Mouse (Mus musculus): ENCODE data around the gene Agl. TPM values are rescaled to one million over a fixed set of nuclear protein-coding genes. Genes with fewer than 3 reads are reported as not detected.

The Agl gene
- polyA plus RNA-seq, 1 experiment, result 8.7 TPM

GRCm38 (mm10) chr3:116805866-116806265 is 2.1 kb downstream of the Agl start:
- no peak for TF ChIP-seq USF1 (IDR thresholded peaks at IDR 0.05; ENCODE audit: low read depth)
- TF ChIP-seq MAX (IDR thresholded peaks at IDR 0.05), result no peak
- TF ChIP-seq CTCF (IDR thresholded peaks at IDR 0.05; ENCODE audit: control insufficient read depth, insufficient read depth, insufficient read length), result no peak
- no peak for TF ChIP-seq CEBPB (IDR thresholded peaks at IDR 0.05; ENCODE audit: low read depth)
- TF ChIP-seq FOSL1 (IDR thresholded peaks at IDR 0.05; ENCODE audit: insufficient read depth, low read length, poor library complexity, severe bottlenecking), result no peak
- no peak for TF ChIP-seq MYOD1 (IDR thresholded peaks at IDR 0.05; ENCODE audit: control insufficient read depth, insufficient read length, low read depth)
- no peak for TF ChIP-seq MYOG (IDR thresholded peaks at IDR 0.05; ENCODE audit: control insufficient read depth, extremely low read depth, insufficient read length)
- Histone ChIP-seq H3K27me3 (ENCODE audit: control insufficient read depth, insufficient read depth, insufficient read length) (no peaks in the 10 kb centered on the region), H3K4me3 (ENCODE audit: insufficient read depth, poor library complexity, severe bottlenecking) (no peak overlapping the region), H3K79me3 (ENCODE audit: low read depth) (peaks cover 1% of the 10 kb centered on the region), H3ac (ENCODE audit: control insufficient read depth, insufficient read length, low read depth) (no peak overlapping the region), H3K79me2 (ENCODE audit: control insufficient read depth, insufficient read depth) (peaks cover 8% of the 10 kb centered on the region), H3K36me3 (ENCODE audit: control insufficient read depth, insufficient read depth) (peaks cover 12% of the 10 kb centered on the region)

- Histone ChIP-seq H3K4me3 (ENCODE audit: insufficient read depth, poor library complexity, severe bottlenecking) (no peak overlapping the region), H3K79me2 (ENCODE audit: control insufficient read depth, insufficient read depth) (peaks cover 8% of the 10 kb centered on the region), H3ac (ENCODE audit: control insufficient read depth, insufficient read length, low read depth) (no peak overlapping the region), H3K36me3 (ENCODE audit: control insufficient read depth, insufficient read depth) (peaks cover 12% of the 10 kb centered on the region), H3K27me3 (ENCODE audit: control insufficient read depth, insufficient read depth, insufficient read length) (no peaks in the 10 kb centered on the region), H3K79me3 (ENCODE audit: low read depth) (peaks cover 1% of the 10 kb centered on the region)
- no peak for TF ChIP-seq MYOD1 (IDR thresholded peaks at IDR 0.05; ENCODE audit: control insufficient read depth, insufficient read length, low read depth)
- no peak for TF ChIP-seq FOSL1 (IDR thresholded peaks at IDR 0.05; ENCODE audit: insufficient read depth, low read length, poor library complexity, severe bottlenecking)
- TF ChIP-seq MAX (IDR thresholded peaks at IDR 0.05), result no peak
- TF ChIP-seq MYOG (IDR thresholded peaks at IDR 0.05; ENCODE audit: control insufficient read depth, extremely low read depth, insufficient read length), result no peak
- no peak for TF ChIP-seq CTCF (IDR thresholded peaks at IDR 0.05; ENCODE audit: control insufficient read depth, insufficient read depth, insufficient read length)
- no peak for TF ChIP-seq USF1 (IDR thresholded peaks at IDR 0.05; ENCODE audit: low read depth)
- TF ChIP-seq CEBPB (IDR thresholded peaks at IDR 0.05; ENCODE audit: low read depth), result no peak
Observed at GRCm38 (mm10) chr3:116804746-116805285, 3.1 kb downstream of the Agl start.

GRCm38 (mm10) chr3:116801755-116802154 is 6.2 kb downstream of the Agl start:
- Histone ChIP-seq H3K79me3 (ENCODE audit: low read depth) (no peaks in the 10 kb centered on the region), H3K79me2 (ENCODE audit: control insufficient read depth, insufficient read depth) (peaks cover 5% of the 10 kb centered on the region), H3ac (ENCODE audit: control insufficient read depth, insufficient read length, low read depth) (no peak overlapping the region), H3K27me3 (ENCODE audit: control insufficient read depth, insufficient read depth, insufficient read length) (no peaks in the 10 kb centered on the region), H3K4me3 (ENCODE audit: insufficient read depth, poor library complexity, severe bottlenecking) (no peak overlapping the region), H3K36me3 (ENCODE audit: control insufficient read depth, insufficient read depth) (peaks cover 19% of the 10 kb centered on the region)
- TF ChIP-seq MYOG (IDR thresholded peaks at IDR 0.05; ENCODE audit: control insufficient read depth, extremely low read depth, insufficient read length), result no peak

GRCm38 (mm10) chr3:116798821-116799510 is 9.0 kb downstream of the Agl start:
- Histone ChIP-seq H3K79me3 (ENCODE audit: low read depth) (no peaks in the 10 kb centered on the region), H3K27me3 (ENCODE audit: control insufficient read depth, insufficient read depth, insufficient read length) (no peaks in the 10 kb centered on the region), H3K36me3 (ENCODE audit: control insufficient read depth, insufficient read depth) (peaks cover 24% of the 10 kb centered on the region), H3K4me3 (ENCODE audit: insufficient read depth, poor library complexity, severe bottlenecking) (no peak overlapping the region), H3ac (ENCODE audit: control insufficient read depth, insufficient read length, low read depth) (no peak overlapping the region), H3K79me2 (ENCODE audit: control insufficient read depth, insufficient read depth) (no peaks in the 10 kb centered on the region)
- TF ChIP-seq USF1 (IDR thresholded peaks at IDR 0.05; ENCODE audit: low read depth), result no peak
- TF ChIP-seq CTCF (IDR thresholded peaks at IDR 0.05; ENCODE audit: control insufficient read depth, insufficient read depth, insufficient read length), result no peak
- TF ChIP-seq CEBPB (IDR thresholded peaks at IDR 0.05; ENCODE audit: low read depth), result no peak
- no peak for TF ChIP-seq MYOG (IDR thresholded peaks at IDR 0.05; ENCODE audit: control insufficient read depth, extremely low read depth, insufficient read length)
- no peak for TF ChIP-seq FOSL1 (IDR thresholded peaks at IDR 0.05; ENCODE audit: insufficient read depth, low read length, poor library complexity, severe bottlenecking)
- no peak for TF ChIP-seq MAX (IDR thresholded peaks at IDR 0.05)
- TF ChIP-seq MYOD1 (IDR thresholded peaks at IDR 0.05; ENCODE audit: control insufficient read depth, insufficient read length, low read depth), result no peak

- TF ChIP-seq MAX (IDR thresholded peaks at IDR 0.05) (no peak), CTCF (IDR thresholded peaks at IDR 0.05; ENCODE audit: control insufficient read depth, insufficient read depth, insufficient read length) (no peak), MYOG (IDR thresholded peaks at IDR 0.05; ENCODE audit: control insufficient read depth, extremely low read depth, insufficient read length) (no peak), FOSL1 (IDR thresholded peaks at IDR 0.05; ENCODE audit: insufficient read depth, low read length, poor library complexity, severe bottlenecking) (no peak)
- H3K36me3 ChIP-seq (ENCODE audit: control insufficient read depth, insufficient read depth), result peaks cover 79% of the 10 kb centered on the region
- no peaks in the 10 kb centered on the region for H3K27me3 ChIP-seq (ENCODE audit: control insufficient read depth, insufficient read depth, insufficient read length)
Observed at GRCm38 (mm10) chr3:116788851-116789250, 19.1 kb downstream of the Agl start.

GRCm38 (mm10) chr3:116786543-116786942 is 21.4 kb downstream of the Agl start:
- Histone ChIP-seq H3K79me3 (ENCODE audit: low read depth) (no peaks in the 10 kb centered on the region), H3K27me3 (ENCODE audit: control insufficient read depth, insufficient read depth, insufficient read length) (no peaks in the 10 kb centered on the region), H3ac (ENCODE audit: control insufficient read depth, insufficient read length, low read depth) (no peak overlapping the region), H3K36me3 (ENCODE audit: control insufficient read depth, insufficient read depth) (peaks cover 79% of the 10 kb centered on the region), H3K4me3 (ENCODE audit: insufficient read depth, poor library complexity, severe bottlenecking) (no peak overlapping the region), H3K79me2 (ENCODE audit: control insufficient read depth, insufficient read depth) (no peaks in the 10 kb centered on the region)
- TF ChIP-seq USF1 (IDR thresholded peaks at IDR 0.05; ENCODE audit: low read depth) (no peak), CTCF (IDR thresholded peaks at IDR 0.05; ENCODE audit: control insufficient read depth, insufficient read depth, insufficient read length) (no peak), MYOG (IDR thresholded peaks at IDR 0.05; ENCODE audit: control insufficient read depth, extremely low read depth, insufficient read length) (no peak), CEBPB (IDR thresholded peaks at IDR 0.05; ENCODE audit: low read depth) (no peak), FOSL1 (IDR thresholded peaks at IDR 0.05; ENCODE audit: insufficient read depth, low read length, poor library complexity, severe bottlenecking) (no peak), MYOD1 (IDR thresholded peaks at IDR 0.05; ENCODE audit: control insufficient read depth, insufficient read length, low read depth) (no peak), MAX (IDR thresholded peaks at IDR 0.05) (no peak)

More at GRCm38 (mm10) chr3:116788851-116789250, 19.1 kb downstream of the Agl start:
- Histone ChIP-seq H3K79me3 (ENCODE audit: low read depth) (no peaks in the 10 kb centered on the region), H3K4me3 (ENCODE audit: insufficient read depth, poor library complexity, severe bottlenecking) (no peak overlapping the region), H3ac (ENCODE audit: control insufficient read depth, insufficient read length, low read depth) (no peak overlapping the region), H3K79me2 (ENCODE audit: control insufficient read depth, insufficient read depth) (no peaks in the 10 kb centered on the region)
